Mouse (Mus musculus) adrenal gland, adult (tissue): ENCODE measurements at regions not wholly inside any gene's neighbourhood (a gene's known extent, or its start where the extent isn't known, plus 50 kb on each side); places are given as distances from the start of the nearest gene placed in this dataset.

ENCODE experiments used
- DNase-seq, 2 experiments: peaks; one replicate each; pipeline ENCODE4 v3.0.0; 2022 to 2023; ENCODE audit warnings: low spot score in 1 of 2; ENCODE audit not compliant: inconsistent age in 2 of 2

DNA sequence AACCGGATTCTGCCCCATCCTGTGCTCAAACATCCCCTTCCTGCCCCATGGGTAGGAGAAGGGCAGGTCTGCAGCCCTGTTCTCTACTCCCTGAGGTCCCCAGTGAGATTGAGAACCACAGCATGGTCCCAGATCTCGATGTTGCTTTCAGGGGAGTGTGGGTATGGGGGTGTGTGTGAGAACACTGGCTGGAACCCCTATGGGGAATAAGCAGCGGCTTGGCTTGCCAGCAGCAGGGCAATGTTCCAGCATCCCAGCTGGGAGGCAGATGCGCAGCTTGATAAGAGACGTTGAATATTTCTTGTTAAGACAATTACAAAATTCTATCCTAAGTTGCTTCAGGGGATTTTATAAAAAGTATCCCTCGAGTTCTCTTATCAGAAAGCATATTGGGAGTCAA is 53.7 kb upstream of the Dcbld2 start:
- DNase-seq, result no peak
